Mouse (Mus musculus) liver, embryonic 16.5 days (tissue): ENCODE results near the gene Ctla4. TPM values are rescaled to one million over a fixed set of nuclear protein-coding genes. Genes with fewer than 3 reads are reported as not detected.

Experiments used
- ATAC-seq: fragments of 200-750 bp; cut with Nextera tagmentation; 2 replicates; pipeline ENCODE4 v1.8.0; 2017; ENCODE audit warnings: low read depth, mild to moderate bottlenecking, moderate number of reproducible peaks, moderate library complexity
- H3K27ac ChIP-seq: fragments of 300-500 bp; sonication (generic); 2 replicates; pipeline ENCODE4 v1.5.1; 2014; ENCODE audit warnings: mild to moderate bottlenecking, low read length
- H3K27me3 ChIP-seq: fragments of 300-500 bp; sonication (generic); 2 replicates; pipeline ENCODE4 v1.6.1; 2014; ENCODE audit warnings: low read depth, low read length, mixed read lengths; ENCODE audit not compliant: control insufficient read depth, insufficient read depth
- H3K36me3 ChIP-seq: fragments of 300-500 bp; sonication (generic); 2 replicates; pipeline ENCODE4 v1.6.1; 2014; ENCODE audit warnings: mild to moderate bottlenecking; ENCODE audit not compliant: control insufficient read depth, insufficient read depth
- H3K4me1 ChIP-seq: fragments of 300-500 bp; sonication (generic); 2 replicates; pipeline ENCODE4 v1.6.1; 2014; ENCODE audit warnings: low read depth, low read length, mixed read lengths; ENCODE audit not compliant: control insufficient read depth
- H3K4me2 ChIP-seq: fragments of 300-500 bp; sonication (generic); 2 replicates; pipeline ENCODE4 v1.6.1; 2014; ENCODE audit warnings: low read depth, low read length, mixed read lengths
- H3K4me3 ChIP-seq: fragments of 300-500 bp; sonication (generic); 2 replicates; pipeline ENCODE4 v1.5.1; 2014; ENCODE audit warnings: low read depth, mild to moderate bottlenecking, low read length
- H3K9ac ChIP-seq: fragments of 300-500 bp; sonication (generic); 2 replicates; pipeline ENCODE4 v1.6.1; 2014; ENCODE audit warnings: low read depth, low read length
- H3K9me3 ChIP-seq: fragments of 300-500 bp; sonication (generic); replicated peaks from 2 replicates; pipeline ENCODE4 v1.6.1; 2016; ENCODE audit warnings: low read length; ENCODE audit not compliant: control insufficient read depth
- WGBS: fragments of 180-500 bp; shearing (Covaris S2); extraction: QIAGEN DNeasy Blood & Tissue Kit; methylation state at CpG from one replicate; pipeline ENCODE4 v1.1.7; 2014; ENCODE audit not compliant: insufficient replicate concordance; 5-methylcytosine and 5-hydroxymethylcytosine counted together
- polyA plus RNA-seq: library from polyadenylated mRNA; unstranded; fragments of >200 nt; fragmentation: Nextera tagmentation; extraction: Ambion mirVana; gene quantifications from 2 replicates; pipeline ENCODE4 v1.2.1, GENCODE M21; 2015

The Ctla4 gene
- polyA plus RNA-seq, 1 experiment from 2014 or later, result not detected

DNA sequence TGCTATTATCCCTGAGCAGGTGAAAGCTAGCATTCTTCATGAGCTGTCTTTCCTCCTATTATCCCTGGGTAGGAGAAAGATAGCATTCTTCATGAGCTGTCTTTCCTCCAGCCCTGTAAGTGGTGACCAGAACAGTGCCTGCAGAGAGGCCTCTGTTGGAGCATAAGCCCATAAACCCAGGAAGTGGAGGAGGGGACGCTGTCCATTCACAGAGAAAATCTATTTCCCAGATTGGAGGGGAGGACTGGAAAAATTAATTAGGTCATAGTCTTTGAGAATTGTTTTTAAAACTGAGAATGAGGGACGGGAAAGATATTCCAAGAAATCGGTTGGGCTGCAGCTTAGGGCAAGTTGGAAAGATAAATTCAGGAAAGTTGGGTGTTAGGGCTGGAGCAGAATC is 24.3 kb upstream of the Ctla4 start:
- 45% methylated on average over 3 of the region's 3 CpGs for WGBS
- no peak overlapping the region for H3K9ac ChIP-seq
- ATAC-seq, result no peak
- H3K27me3 ChIP-seq, result no peaks in the 10 kb centered on the region
- H3K27ac ChIP-seq, result no peak overlapping the region; the same call in 1 of the 2 replicates
- H3K36me3 ChIP-seq, result no peaks in the 10 kb centered on the region
- no peak overlapping the region for H3K4me2 ChIP-seq
- peaks cover 4% of the 10 kb centered on the region for H3K4me1 ChIP-seq
- H3K4me3 ChIP-seq, result no peak overlapping the region
- no peaks in the 10 kb centered on the region for H3K9me3 ChIP-seq

- Histone ChIP-seq H3K27me3 (no peaks in the 10 kb centered on the region), H3K27ac (peak overlapping the region; percentile 51), H3K4me1 (peaks cover 4% of the 10 kb centered on the region), H3K4me2 (no peak overlapping the region), H3K4me3 (no peak overlapping the region), H3K9me3 (no peaks in the 10 kb centered on the region), H3K9ac (no peak overlapping the region), H3K36me3 (no peaks in the 10 kb centered on the region)
- ATAC-seq, result peak; percentile 35
- WGBS, result 18% methylated on average over 13 of the region's 13 CpGs
Measured at GRCm38 (mm10) chr1:60862951-60863461, 23.8 kb upstream of the Ctla4 start.

- Histone ChIP-seq H3K36me3 (no peaks in the 10 kb centered on the region), H3K27me3 (no peaks in the 10 kb centered on the region), H3K4me3 (no peak overlapping the region), H3K27ac (no peak overlapping the region), H3K9me3 (no peaks in the 10 kb centered on the region), H3K9ac (no peak overlapping the region), H3K4me2 (no peak overlapping the region), H3K4me1 (peaks cover 4% of the 10 kb centered on the region)
- no peak for ATAC-seq
- 40% methylated on average over 3 of the region's 3 CpGs for WGBS
Measured at GRCm38 (mm10) chr1:60863701-60864100, 23.1 kb upstream of the Ctla4 start.

- Histone ChIP-seq H3K27me3 (no peaks in the 10 kb centered on the region), H3K4me1 (peaks cover 1% of the 10 kb centered on the region), H3K9ac (no peak overlapping the region), H3K4me3 (no peak overlapping the region), H3K36me3 (no peaks in the 10 kb centered on the region), H3K9me3 (no peaks in the 10 kb centered on the region), H3K27ac (no peak overlapping the region), H3K4me2 (no peak overlapping the region)
- ATAC-seq, result no peak
- 31% methylated on average over 2 of the region's 2 CpGs for WGBS
Measured at GRCm38 (mm10) chr1:60865167-60865566, 21.6 kb upstream of the Ctla4 start.

DNA sequence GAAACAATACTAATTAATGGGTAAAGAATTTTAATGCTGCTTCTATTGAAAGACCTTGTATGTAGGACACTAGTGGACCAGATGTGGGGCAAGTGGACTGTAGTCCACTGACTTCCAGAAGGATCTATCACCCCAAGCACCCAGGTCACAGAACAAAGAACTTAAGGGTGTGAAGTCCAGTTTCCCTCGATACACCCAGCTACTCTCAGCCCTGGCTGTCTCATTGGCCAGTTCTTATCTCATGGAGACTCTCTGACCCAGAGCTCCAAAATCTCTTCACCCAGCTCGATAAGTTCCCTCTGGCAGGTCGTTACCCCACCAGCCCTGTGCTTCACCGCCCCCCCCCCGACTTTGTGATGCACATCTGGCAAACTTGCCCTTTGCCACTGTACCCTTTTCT is 20.8 kb upstream of the Ctla4 start:
- H3K4me1 ChIP-seq, result no peaks in the 10 kb centered on the region; the same call in 1 of the 2 replicates
- H3K4me2 ChIP-seq, result no peak overlapping the region
- H3K9me3 ChIP-seq, result no peaks in the 10 kb centered on the region
- ATAC-seq, result peak; percentile 23; the same call in 1 of the 2 replicates
- H3K4me3 ChIP-seq, result no peak overlapping the region
- no peaks in the 10 kb centered on the region for H3K27me3 ChIP-seq
- no peak overlapping the region for H3K9ac ChIP-seq
- H3K27ac ChIP-seq, result no peak overlapping the region
- no peaks in the 10 kb centered on the region for H3K36me3 ChIP-seq
- WGBS, result 28% methylated on average over 5 of the region's 5 CpGs

DNA sequence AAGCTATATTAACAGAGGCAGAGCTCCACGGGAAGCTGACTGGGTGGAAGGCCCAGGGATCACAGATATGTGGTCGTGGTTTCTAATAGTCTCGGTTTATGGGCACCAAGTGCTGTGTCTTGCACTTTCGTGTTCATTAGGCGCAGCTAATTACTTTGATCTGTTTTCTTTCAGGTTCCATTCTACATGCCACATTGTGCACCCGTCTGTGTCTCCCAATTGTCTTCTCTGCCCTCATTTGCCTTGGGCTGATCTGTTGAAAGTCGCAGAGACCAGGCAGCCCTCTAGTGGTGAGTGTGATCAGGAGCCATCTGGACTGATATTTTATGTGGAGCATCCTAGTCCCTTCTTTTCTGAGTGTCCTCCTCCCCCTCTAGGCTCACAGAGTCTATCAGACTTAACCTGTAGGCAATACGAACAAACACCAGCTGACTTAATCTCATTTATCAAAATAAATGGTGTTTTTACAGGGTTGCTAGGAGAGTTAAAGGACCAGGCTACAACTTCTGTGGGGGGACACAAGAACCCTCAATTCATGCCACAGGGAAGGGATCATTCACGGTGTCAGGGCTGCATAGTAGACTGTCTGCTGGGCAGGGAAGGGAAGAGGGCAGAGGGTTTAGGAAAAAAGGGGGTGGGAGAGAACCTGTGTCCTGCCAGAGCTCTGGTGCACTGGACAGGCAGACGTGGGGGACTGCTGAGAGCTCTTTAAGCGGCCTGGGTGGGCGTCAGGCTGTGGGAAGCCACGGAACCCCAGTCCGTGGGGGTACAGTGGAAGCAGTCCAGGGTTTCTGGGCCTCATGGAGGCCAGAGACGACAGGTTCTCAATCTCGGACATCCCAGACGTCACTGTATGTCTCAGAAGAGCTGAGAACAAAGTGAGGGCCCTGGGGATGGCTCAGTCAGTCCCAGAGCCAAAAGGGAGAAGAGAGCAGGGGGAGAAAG is 18.2 kb upstream of the Ctla4 start:
- 57% methylated on average over 17 of the region's 17 CpGs for WGBS
- ATAC-seq, result no peak
- no peak overlapping the region for H3K9ac ChIP-seq
- H3K36me3 ChIP-seq, result no peaks in the 10 kb centered on the region
- no peak overlapping the region for H3K4me3 ChIP-seq
- H3K4me1 ChIP-seq, result no peaks in the 10 kb centered on the region; the same call in 1 of the 2 replicates
- H3K9me3 ChIP-seq, result no peaks in the 10 kb centered on the region
- no peak overlapping the region for H3K27ac ChIP-seq
- H3K27me3 ChIP-seq, result no peaks in the 10 kb centered on the region
- H3K4me2 ChIP-seq, result no peak overlapping the region

GRCm38 (mm10) chr1:60875267-60875666 is 11.5 kb upstream of the Ctla4 start:
- ATAC-seq, result no peak
- Histone ChIP-seq H3K36me3 (no peaks in the 10 kb centered on the region), H3K4me1 (no peaks in the 10 kb centered on the region), H3K4me2 (no peak overlapping the region), H3K9me3 (no peaks in the 10 kb centered on the region), H3K27ac (no peak overlapping the region), H3K9ac (no peak overlapping the region), H3K4me3 (no peak overlapping the region), H3K27me3 (no peaks in the 10 kb centered on the region)
- WGBS, result 46% methylated on average over 3 of the region's 3 CpGs

- WGBS, result 49% methylated on average over 10 of the region's 10 CpGs
- H3K4me2 ChIP-seq, result no peak overlapping the region
- no peaks in the 10 kb centered on the region for H3K27me3 ChIP-seq
- H3K9me3 ChIP-seq, result no peaks in the 10 kb centered on the region
- no peaks in the 10 kb centered on the region for H3K36me3 ChIP-seq
- ATAC-seq, result no peak
- H3K4me3 ChIP-seq, result no peak overlapping the region
- no peaks in the 10 kb centered on the region for H3K4me1 ChIP-seq
- no peak overlapping the region for H3K27ac ChIP-seq
- no peak overlapping the region for H3K9ac ChIP-seq
Measured at GRCm38 (mm10) chr1:60880116-60880867, 6.5 kb upstream of the Ctla4 start.
